Mouse (Mus musculus): Measurements from ENCODE around the gene Rnf44. TPM values are rescaled to one million over a fixed set of nuclear protein-coding genes. Genes with fewer than 3 reads are reported as not detected.

Rnf44 gene
- 52.1 and 60.0 TPM in 2 replicates for polyA plus RNA-seq (2015; fragmentation: Nextera tagmentation; extraction: Ambion mirVana)

DNA sequence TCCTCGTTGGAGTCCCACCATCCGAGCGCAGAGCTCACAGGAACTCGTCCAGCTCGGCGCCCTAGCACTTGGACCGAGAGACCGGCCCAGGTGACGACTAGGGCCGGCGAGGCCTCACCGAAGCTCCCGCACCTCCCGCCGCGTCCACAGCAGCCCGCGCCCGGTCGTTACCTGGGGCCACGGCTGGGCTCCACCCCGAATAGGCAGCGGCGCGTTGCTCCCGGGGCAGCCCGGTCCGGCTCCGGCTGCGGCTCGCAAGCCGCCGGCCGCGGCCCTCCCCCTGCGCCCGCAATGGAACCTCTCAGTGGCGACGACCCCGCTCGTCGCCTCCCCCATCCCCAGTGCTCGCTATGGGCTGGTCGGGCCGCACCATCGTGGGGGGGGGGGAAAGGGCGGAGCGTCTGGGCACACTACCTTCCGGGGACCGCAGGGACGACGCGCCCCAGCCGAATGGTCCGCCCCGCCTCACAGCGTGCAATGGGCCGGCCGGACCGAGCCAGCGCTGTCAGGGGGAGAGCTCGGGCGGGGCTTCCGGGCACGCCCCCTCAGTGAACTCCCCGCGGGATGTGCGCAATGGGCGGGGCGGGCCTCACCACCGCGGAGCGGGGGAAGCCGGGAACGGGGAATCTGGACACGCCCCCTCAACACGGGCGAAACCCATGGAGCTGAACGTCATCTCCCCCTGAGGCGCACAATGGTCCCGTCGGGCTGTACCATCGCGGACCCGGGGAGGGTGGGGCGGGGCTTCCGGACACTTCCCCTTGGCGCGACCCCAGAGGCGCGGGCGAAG is at the start of gene Rnf44:
Gene Rnf44, minus strand, starts transcription at position 350 of the 790 bp plus-strand sequence.
- Histone ChIP-seq H3K36me3 (ENCODE audit: insufficient read depth, low read length) (no peaks in the 10 kb centered on the region), H3K27me3 (replicated peaks; ENCODE audit: insufficient read depth, low read length) (no peaks in the 10 kb centered on the region), H3K27ac (ENCODE audit: low read length) (peak within 1 kb of the TSS; percentile 95), H3K4me3 (ENCODE audit: low read depth, low read length) (peak within 1 kb of the TSS; percentile 95), H3K4me1 (ENCODE audit: insufficient read depth, low read depth, low read length) (peaks cover 16% of the 10 kb centered on the region; the same call in 1 of the 2 replicates), H3K9ac (replicated peaks; ENCODE audit: low read depth) (peak within 1 kb of the TSS; percentile 93), H3K9me3 (ENCODE audit: low read length) (no peaks in the 10 kb centered on the region), H3K4me2 (replicated peaks; ENCODE audit: low read depth, low read length) (peak within 1 kb of the TSS; percentile 82)
- TF ChIP-seq CTCF (IDR thresholded peaks at IDR 0.05): no peak
- peak; percentile 84 for TF ChIP-seq EP300 (IDR thresholded peaks at IDR 0.05)
- ATAC-seq (peak; percentile 98), DNase-seq (ENCODE audit: low spot score) (peak; percentile 99)
- WGBS: 3% methylated on average over 65 of the region's 92 CpGs

DNA sequence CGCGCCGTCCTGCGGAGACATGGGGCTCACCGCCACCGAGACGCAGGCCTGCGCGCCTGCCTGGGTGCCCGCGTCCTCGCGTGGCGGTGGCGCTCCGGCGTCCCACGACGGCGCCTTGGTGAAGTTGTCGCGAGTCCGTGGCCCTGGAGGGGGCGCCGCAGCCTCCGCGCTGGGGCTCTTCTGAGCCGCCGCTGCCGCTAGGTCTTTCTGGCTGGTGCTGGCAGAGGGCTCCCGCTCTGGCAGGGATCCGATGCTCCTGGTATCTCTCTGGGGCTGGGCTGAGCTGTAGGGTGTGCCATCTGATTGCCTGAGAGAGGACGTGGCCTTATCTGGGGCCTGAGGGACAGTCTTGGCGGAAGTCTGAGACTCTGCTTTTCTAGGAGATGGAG is 44.5 kb upstream of the Rnf44 start:
- TF ChIP-seq EP300 (IDR thresholded peaks at IDR 0.05) (no peak), CTCF (IDR thresholded peaks at IDR 0.05) (no peak)
- Histone ChIP-seq H3K9me3 (ENCODE audit: low read length) (no peaks in the 10 kb centered on the region), H3K27me3 (replicated peaks; ENCODE audit: insufficient read depth, low read length) (peaks cover 26% of the 10 kb centered on the region), H3K4me2 (replicated peaks; ENCODE audit: low read depth, low read length) (peak overlapping the region; percentile 48), H3K9ac (replicated peaks; ENCODE audit: low read depth) (no peak overlapping the region), H3K4me1 (ENCODE audit: insufficient read depth, low read depth, low read length) (no peaks in the 10 kb centered on the region), H3K4me3 (ENCODE audit: low read depth, low read length) (no peak overlapping the region), H3K27ac (ENCODE audit: low read length) (no peak overlapping the region), H3K36me3 (ENCODE audit: insufficient read depth, low read length) (no peaks in the 10 kb centered on the region)
- ATAC-seq: no peak
- 7% methylated on average over 33 of the region's 34 CpGs for WGBS
- DNase-seq (ENCODE audit: low spot score): no peak

DNA sequence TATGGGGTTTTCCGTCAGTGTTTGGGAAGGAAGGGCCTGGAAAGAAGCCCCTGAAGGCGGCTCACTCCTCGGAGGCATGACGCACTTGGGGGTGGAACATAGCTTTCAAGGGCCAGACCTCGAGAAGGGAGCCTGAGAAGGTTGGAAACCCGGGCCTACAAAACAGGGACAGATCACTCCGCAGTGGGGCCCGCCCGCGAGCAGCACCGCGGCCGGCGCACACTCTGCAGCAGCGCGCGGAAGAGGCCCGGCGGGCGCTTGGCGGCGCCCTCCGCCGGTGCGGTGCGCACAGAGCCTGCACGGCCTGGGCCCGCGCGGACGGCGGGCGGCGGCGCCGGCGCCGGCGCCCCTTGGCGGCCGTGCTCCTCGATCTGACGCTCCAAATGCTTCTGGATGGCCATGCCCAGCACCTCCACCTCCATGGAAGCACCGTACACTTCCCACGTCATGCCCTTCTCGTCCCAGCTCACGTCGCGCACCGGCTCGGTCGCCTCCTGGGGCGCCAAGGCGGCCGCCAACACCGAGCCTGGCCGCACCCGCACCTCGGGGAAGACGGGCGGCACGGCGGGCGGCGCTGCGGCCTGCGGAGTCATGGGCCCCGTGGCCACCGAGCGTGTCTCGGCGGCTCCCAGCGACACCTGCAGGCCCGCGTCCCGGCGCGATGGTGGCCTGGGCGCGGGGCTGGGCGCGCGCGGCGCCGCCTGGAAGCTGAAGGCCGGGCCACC is 43.9 kb upstream of the Rnf44 start:
- Histone ChIP-seq H3K4me1 (ENCODE audit: insufficient read depth, low read depth, low read length) (no peaks in the 10 kb centered on the region), H3K27ac (ENCODE audit: low read length) (no peak overlapping the region), H3K4me2 (replicated peaks; ENCODE audit: low read depth, low read length) (peak overlapping the region; percentile 48), H3K4me3 (ENCODE audit: low read depth, low read length) (peak overlapping the region; percentile 20; the same call in 1 of the 2 replicates), H3K36me3 (ENCODE audit: insufficient read depth, low read length) (no peaks in the 10 kb centered on the region), H3K9me3 (ENCODE audit: low read length) (no peaks in the 10 kb centered on the region), H3K27me3 (replicated peaks; ENCODE audit: insufficient read depth, low read length) (peaks cover 26% of the 10 kb centered on the region), H3K9ac (replicated peaks; ENCODE audit: low read depth) (no peak overlapping the region)
- DNase-seq (ENCODE audit: low spot score) (peak; percentile 24), ATAC-seq (peak; percentile 49)
- WGBS: under 1% methylated on average over 29 of the region's 87 CpGs
- TF ChIP-seq EP300 (IDR thresholded peaks at IDR 0.05) (no peak), CTCF (IDR thresholded peaks at IDR 0.05) (no peak)

DNA sequence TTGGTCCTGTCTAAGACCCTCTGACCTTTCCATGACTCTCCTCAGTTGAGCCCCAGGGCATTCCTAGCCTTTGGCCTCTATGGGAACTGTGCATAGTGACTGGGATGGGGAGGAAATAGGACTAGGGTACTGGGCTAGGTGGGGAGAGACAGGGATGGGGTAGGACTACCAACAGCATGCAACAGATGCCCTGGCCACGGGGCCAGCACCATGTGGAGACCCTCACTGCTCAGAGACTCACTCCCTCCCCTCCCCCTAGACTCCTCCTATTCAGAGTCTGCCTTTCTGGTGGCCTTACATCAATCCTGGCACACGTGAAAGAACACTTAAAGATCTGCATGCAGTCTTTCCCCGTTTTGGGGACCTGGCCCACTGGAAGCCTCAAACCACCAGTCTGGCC is 43.2 kb upstream of the Rnf44 start:
- H3K27me3 ChIP-seq (replicated peaks; ENCODE audit: insufficient read depth, low read length): peaks cover 26% of the 10 kb centered on the region
- H3K4me1 ChIP-seq (ENCODE audit: insufficient read depth, low read depth, low read length): no peaks in the 10 kb centered on the region
- no peak overlapping the region for H3K27ac ChIP-seq (ENCODE audit: low read length)
- H3K9me3 ChIP-seq (ENCODE audit: low read length): no peaks in the 10 kb centered on the region
- ATAC-seq (no peak), DNase-seq (ENCODE audit: low spot score) (no peak)
- no peak overlapping the region for H3K4me3 ChIP-seq (ENCODE audit: low read depth, low read length)
- no peak overlapping the region for H3K9ac ChIP-seq (replicated peaks; ENCODE audit: low read depth)
- no peaks in the 10 kb centered on the region for H3K36me3 ChIP-seq (ENCODE audit: insufficient read depth, low read length)
- WGBS: 37% methylated on average over 3 of the region's 3 CpGs
- TF ChIP-seq EP300 (IDR thresholded peaks at IDR 0.05) (no peak), CTCF (IDR thresholded peaks at IDR 0.05) (no peak)
- H3K4me2 ChIP-seq (replicated peaks; ENCODE audit: low read depth, low read length): no peak overlapping the region

GRCm38 (mm10) chr13:54726131-54726530 is 32.4 kb upstream of the Rnf44 start:
- Histone ChIP-seq H3K4me2 (replicated peaks; ENCODE audit: low read depth, low read length) (no peak overlapping the region), H3K4me1 (ENCODE audit: insufficient read depth, low read depth, low read length) (no peaks in the 10 kb centered on the region), H3K9ac (replicated peaks; ENCODE audit: low read depth) (no peak overlapping the region), H3K4me3 (ENCODE audit: low read depth, low read length) (no peak overlapping the region), H3K36me3 (ENCODE audit: insufficient read depth, low read length) (no peaks in the 10 kb centered on the region), H3K27me3 (replicated peaks; ENCODE audit: insufficient read depth, low read length) (no peaks in the 10 kb centered on the region), H3K9me3 (ENCODE audit: low read length) (no peaks in the 10 kb centered on the region), H3K27ac (ENCODE audit: low read length) (no peak overlapping the region)
- no peak for TF ChIP-seq EP300 (IDR thresholded peaks at IDR 0.05)
- no peak for TF ChIP-seq CTCF (IDR thresholded peaks at IDR 0.05)
- WGBS: 51% methylated on average over 11 of the region's 11 CpGs
- ATAC-seq (no peak), DNase-seq (ENCODE audit: low spot score) (no peak)

- DNase-seq (ENCODE audit: low spot score) (no peak), ATAC-seq (no peak)
- Histone ChIP-seq H3K27ac (ENCODE audit: low read length) (no peak overlapping the region), H3K4me3 (ENCODE audit: low read depth, low read length) (no peak overlapping the region), H3K36me3 (ENCODE audit: insufficient read depth, low read length) (no peaks in the 10 kb centered on the region), H3K9me3 (ENCODE audit: low read length) (no peaks in the 10 kb centered on the region), H3K27me3 (replicated peaks; ENCODE audit: insufficient read depth, low read length) (no peaks in the 10 kb centered on the region), H3K4me1 (ENCODE audit: insufficient read depth, low read depth, low read length) (no peaks in the 10 kb centered on the region), H3K9ac (replicated peaks; ENCODE audit: low read depth) (no peak overlapping the region), H3K4me2 (replicated peaks; ENCODE audit: low read depth, low read length) (no peak overlapping the region)
- 90% methylated on average over 3 of the region's 3 CpGs for WGBS
- TF ChIP-seq CTCF (IDR thresholded peaks at IDR 0.05) (no peak), EP300 (IDR thresholded peaks at IDR 0.05) (no peak)
Observed at GRCm38 (mm10) chr13:54723143-54723542, 29.4 kb upstream of the Rnf44 start.
